Mouse (Mus musculus) c-Kit-positive CD71-negative TER-119-negative erythroid progenitor cells, embryonic 14.5 days (primary cell): Measurements from ENCODE around the gene Rhd.

Experiments used
- DNase-seq: peaks from one replicate; pipeline ENCODE4 v3.0.0-alpha.2; 2013; ENCODE audit warnings: low read depth

Gene Rhd

DNA sequence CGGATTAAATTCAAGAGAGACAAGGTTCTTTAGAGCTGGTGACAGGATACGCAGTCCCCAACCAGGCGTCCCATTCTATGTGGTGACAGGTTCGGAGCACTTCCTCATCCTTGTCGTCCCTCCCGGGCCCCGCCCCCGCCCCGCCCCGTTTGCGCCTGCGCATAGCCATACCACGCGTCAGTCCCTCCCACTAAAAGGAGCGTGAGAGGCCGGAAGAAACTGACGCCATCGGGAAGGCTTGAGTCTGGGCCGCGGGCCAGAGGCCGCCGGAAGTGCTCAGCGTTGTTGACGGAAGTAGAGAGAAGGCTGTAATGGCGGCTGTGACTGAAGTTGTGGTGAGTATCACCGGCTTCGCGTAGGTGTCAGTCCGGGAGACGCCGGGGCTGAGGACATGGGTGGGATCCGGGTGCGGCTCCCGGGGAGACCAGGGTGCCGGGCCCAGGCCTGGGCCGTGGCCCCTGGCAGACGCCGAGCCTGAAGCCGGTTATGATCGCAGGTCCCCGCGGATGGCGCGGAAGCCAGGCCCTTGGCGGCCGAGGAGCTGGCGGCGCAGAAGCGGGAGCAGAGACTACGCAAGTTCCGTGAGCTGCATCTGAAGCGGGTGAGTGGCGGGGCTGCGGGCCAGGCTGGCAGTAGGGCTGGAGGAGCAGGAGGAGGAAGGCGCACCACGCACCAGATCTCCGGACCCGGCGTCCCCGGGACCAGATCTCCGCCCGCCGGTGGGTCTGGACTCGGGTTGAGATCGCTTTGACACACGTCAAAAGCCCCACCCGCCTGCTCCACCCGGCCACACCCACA lies 66.5 kb downstream of the Rhd start, which contains the start of gene Syf2:
TSS of gene Syf2 (plus strand) at position 215 of the 798 bp plus-strand sequence.
- peak; percentile 98 for DNase-seq

DNA sequence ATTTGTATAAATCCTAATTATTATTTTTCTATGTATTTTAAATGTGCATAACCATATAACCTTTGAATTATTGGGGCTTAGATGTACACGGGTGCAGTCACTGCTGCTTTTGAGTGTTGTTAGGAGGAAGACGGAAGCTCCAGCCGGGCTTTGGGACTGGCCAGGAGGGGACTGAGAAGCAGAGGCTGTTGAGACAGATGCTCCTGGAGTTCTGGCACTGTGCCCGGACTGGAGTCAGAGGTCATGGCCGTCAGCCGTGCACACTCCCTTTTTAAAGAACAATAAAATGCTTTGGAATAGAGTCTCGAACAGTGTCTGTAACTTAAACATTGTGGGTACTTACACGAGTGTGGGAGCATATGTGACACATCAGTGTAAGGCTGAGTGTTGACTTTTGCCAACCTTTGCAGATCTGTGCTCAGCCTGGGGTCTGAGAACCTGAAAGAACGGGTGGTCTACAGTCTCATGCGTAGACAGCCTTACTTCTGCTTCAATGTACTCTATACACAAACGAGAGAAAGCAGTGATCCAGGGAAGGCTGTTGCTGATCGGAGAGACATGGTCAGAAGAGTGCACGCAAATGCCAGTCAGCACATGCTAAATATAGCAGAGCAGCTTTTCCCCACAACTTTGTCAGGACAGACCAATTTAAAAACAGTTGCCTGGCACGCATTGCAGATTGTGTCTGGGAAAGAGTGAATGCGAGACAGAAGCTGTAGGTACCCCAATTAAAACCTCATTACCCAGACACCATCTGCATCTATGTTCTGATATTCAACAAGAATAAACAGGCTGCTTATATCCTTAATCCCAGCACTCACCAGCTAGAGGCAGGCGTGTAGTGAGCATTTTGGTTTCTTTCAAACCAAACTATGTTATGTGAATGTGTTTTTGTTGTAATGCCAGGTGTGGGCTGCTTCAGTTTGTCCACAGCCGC lies 73.2 kb downstream of the Rhd start:
- no peak for DNase-seq

DNA sequence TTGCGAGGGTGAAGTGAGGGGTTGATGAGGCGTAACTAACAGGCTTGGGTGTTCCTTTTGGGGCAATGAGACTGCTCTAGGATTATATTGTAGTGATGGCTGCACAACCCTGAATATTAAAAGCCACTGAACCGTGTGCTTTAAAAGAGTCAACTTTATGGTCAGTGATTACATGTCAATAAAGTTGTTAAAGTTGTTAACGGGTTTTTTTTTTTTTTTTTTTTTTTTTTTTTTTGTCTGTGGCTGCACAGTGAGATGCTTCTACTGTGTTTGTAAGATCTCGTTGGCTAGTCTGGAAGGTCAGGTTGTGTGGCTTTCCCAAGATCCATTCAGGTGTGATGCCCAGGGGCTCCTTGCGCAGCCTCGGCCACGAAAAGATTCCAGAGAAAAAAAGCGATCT lies 75.6 kb downstream of the Rhd start:
- no peak for DNase-seq

DNA sequence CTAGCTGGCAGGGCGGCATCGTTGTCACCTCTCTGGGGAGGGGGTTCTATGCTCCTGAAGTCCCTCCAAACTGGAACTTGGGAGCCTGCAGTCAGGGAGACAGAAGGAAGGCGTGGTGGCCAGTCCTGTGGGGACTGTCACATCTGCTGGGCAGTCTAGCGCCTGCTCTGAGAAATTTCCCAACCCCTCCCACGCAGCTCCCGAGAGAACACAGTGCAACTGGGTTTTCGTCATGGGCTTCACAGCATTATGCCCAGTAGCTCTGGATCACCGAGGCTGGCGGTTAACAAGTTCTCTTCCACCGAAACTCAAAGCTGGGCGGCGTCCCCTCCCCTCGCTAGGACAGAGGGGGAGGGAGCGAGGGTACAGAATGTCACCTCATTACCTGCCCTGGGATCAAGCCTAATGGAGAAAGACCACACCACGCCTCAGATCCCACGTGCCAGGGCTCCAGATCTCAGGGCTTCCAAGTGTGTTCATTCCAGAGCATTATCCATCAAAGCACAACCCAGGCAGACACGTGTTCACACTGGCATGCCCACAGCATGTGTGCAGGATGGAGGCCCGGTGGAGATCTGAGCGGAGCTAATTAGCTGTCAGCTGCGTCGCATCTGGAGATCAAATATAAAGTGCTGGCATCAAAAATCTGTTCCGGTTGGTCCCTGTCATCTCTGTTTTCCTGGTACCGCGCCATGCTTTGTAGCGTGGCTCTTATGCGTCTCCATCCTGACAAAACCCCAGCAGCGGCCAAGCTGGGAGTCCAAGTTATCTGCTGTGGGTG lies 79.6 kb downstream of the Rhd start:
- DNase-seq = no peak
